Mouse (Mus musculus) neutrophil, adult 83 days (primary cell): Measurements from ENCODE around the gene Upp1. TPM values are rescaled to one million over a fixed set of nuclear protein-coding genes. Genes with fewer than 3 reads are reported as not detected.

Source experiments
- total RNA-seq, 2 experiments: library from RNA; stranded (reverse); gene quantifications; one replicate each; pipeline ENCODE4 v1.2.4; 2023

Upp1 gene
- 1 to 10 TPM; 1.9 to 6.6 TPM for total RNA-seq

DNA sequence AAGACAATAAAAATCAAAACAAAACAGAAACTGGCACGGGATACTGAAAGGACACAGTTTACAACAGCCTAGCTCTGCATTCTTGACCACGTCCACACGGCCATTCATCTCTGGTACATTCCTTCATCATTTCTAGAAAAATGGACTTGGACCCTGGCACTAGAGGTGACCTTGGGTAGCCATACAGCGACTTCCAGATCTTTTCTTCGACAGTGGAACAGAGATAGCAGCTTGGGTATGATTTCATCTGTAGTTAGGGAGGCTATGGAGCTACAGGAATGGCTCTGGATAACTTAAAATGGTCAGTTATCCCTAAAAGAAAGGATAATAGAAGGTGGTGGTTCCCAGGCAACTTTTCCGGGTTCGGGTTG is at the start of gene Upp1:
Gene Upp1 (plus strand): TSS at position 54 of the 371 bp plus-strand sequence.

Other genes with a start within 250 kb of the Upp1 start
- gene Pkd1l1, start 144.8 kb upstream of the Upp1 start, total RNA-seq = under 1 TPM; 0.26 to 0.40 TPM
- gene Hus1, start 106.9 kb upstream of the Upp1 start, total RNA-seq = 1 to 10 TPM; 9.0 to 9.2 TPM
- gene Gm11992, start 69.5 kb upstream of the Upp1 start, total RNA-seq = under 1 TPM; 0.13 to 0.82 TPM
- gene Sun3, start 69.1 kb upstream of the Upp1 start, total RNA-seq = not detected
- gene Abca13, start 73.8 kb downstream of the Upp1 start, total RNA-seq = 100 to 1,000 TPM; 128 to 143 TPM